Mouse (Mus musculus) CH12.LX (cell line): ENCODE measurements at regions not wholly inside any gene's neighbourhood (a gene's known extent, or its start where the extent isn't known, plus 50 kb on each side); places are given as distances from the start of the nearest gene placed in this dataset.

ENCODE experiments used
- CTCF ChIP-seq, 2 experiments: IDR thresholded peaks in 1 of 2; conservative IDR thresholded peaks in 1 of 2; 2 replicates each; pipeline ENCODE4 v1.5.1; 2011 to 2012; ENCODE audit warnings: low read depth in 2 of 2, low read length in 2 of 2, improper control_type of control experiment in 1 of 2, inconsistent platforms in 1 of 2, mild to moderate bottlenecking in 1 of 2, moderate library complexity in 1 of 2
- E2F4 ChIP-seq: IDR thresholded peaks from 2 replicates; pipeline ENCODE4 v1.6.1; 2011; ENCODE audit warnings: low read depth, low read length, improper control_type of control experiment; ENCODE audit not compliant: insufficient replicate concordance
- ETS1 ChIP-seq: conservative IDR thresholded peaks from 2 replicates; pipeline ENCODE4 v1.6.1; 2012; ENCODE audit warnings: low read depth, mild to moderate bottlenecking, inconsistent platforms, low read length, improper control_type of control experiment, moderate library complexity
- MAX ChIP-seq: IDR thresholded peaks from 2 replicates; pipeline ENCODE4 v1.6.1; 2011; ENCODE audit warnings: low read length, improper control_type of control experiment
- MAZ ChIP-seq: IDR thresholded peaks from 2 replicates; pipeline ENCODE4 v1.6.1; 2012; ENCODE audit warnings: low read depth, mild to moderate bottlenecking, inconsistent platforms, low read length, improper control_type of control experiment, moderate library complexity
- POLR2A ChIP-seq: IDR thresholded peaks from 2 replicates; pipeline ENCODE4 v1.6.1; 2011; ENCODE audit warnings: low read depth, mild to moderate bottlenecking, improper control_type of control experiment, low read length
- SMC3 ChIP-seq: IDR thresholded peaks from 2 replicates; pipeline ENCODE4 v1.6.1; 2011; ENCODE audit warnings: low read depth, low read length, improper control_type of control experiment

GRCm38 (mm10) chr10:95620796-95621195 is 52.5 kb downstream of the Anapc15-ps start:
- TF ChIP-seq CTCF (conservative IDR thresholded peaks at IDR 0.05 in 1 of 2, IDR thresholded peaks at IDR 0.05 in 1 of 2; ENCODE audit: low read depth in 2 of 2, low read length in 2 of 2), result no peak
- no peak for TF ChIP-seq SMC3
- no peak for TF ChIP-seq MAX
- TF ChIP-seq ETS1, result no peak
- TF ChIP-seq E2F4, result no peak
- TF ChIP-seq MAZ, result no peak
- TF ChIP-seq POLR2A, result no peak
